Mouse (Mus musculus) cortical plate, adult 2 months (tissue): ENCODE measurements at regions not wholly inside any gene's neighbourhood (a gene's known extent, or its start where the extent isn't known, plus 50 kb on each side); places are given as distances from the start of the nearest gene placed in this dataset.

Experiments used
- CTCF ChIP-seq: fragments of 200-500 bp; IDR thresholded peaks from 2 replicates; pipeline ENCODE4 v1.5.1; 2011; ENCODE audit warnings: mild to moderate bottlenecking, control low read depth, low read length; ENCODE audit not compliant: insufficient read depth; ENCODE audit errors: extremely low read depth
- POLR2A ChIP-seq: fragments of 200-500 bp; IDR thresholded peaks from 2 replicates; pipeline ENCODE4 v1.6.1; 2011; ENCODE audit warnings: mild to moderate bottlenecking, low read length, control low read depth; ENCODE audit not compliant: insufficient read depth; ENCODE audit errors: extremely low read depth

DNA sequence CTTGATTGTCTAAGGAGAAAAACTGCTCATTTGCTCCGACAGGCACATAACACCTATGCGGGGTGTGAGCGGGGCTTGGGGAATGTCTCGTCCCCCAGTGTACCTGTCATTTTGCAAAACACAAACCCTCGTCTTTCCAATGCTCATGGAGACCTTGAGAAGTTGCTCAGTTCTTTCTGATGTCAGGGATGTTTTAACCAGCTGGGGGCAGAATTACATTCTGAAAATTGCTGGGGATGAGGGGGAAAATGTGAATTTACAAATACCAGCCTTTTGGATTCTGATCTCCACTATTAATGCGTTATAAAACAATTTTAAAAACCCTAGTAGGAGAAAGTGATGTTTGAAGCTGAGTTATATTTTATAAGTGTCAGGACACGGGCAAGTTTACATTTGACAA, 263.6 kb downstream of the Vrk1 start:
- TF ChIP-seq POLR2A (no peak), CTCF (0 out of 2 replicates have a peak, but pooled peaks have one; percentile 0)
